Mouse (Mus musculus): ENCODE results near the gene Abca4.

Abca4 gene

DNA sequence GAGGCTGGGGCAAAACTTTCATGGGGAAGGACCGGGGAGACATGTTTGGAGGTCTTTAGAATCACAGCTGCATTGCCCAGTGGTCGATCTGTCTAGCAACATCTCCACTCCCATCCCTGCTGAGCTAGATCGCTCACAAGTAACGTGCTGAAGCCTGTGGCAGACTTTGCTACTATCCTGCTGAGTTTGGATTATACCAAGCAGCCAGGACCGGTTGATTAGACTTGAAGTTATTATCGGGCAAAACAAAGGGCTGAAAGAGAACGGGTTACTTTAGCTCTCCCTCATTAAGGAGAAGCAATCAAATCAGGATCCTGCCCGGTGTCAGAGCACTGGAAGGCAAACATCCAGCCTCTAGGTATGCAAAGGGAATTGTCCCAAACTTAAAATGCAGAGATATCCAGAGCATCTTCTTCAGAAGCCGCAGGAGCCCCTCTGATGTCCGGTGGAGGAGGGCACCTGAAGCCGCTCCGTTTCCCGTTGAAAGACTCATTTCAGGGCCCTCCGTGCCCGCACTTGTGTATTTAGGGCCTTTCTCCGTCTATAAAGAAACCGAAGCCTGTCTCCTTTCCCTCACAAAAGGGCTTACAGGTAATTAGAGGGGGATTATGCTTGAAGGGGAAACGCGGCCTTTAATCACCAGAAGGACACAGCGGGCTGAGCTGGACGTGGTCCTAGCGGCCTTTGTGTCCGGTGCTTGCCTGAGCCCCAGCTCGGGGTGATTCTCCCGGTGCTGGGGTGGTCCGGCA is at the start of gene Abca4:
Gene Abca4, plus strand, starts transcription at position 645 of the 749 bp plus-strand sequence.
- DNase-seq (ENCODE audit: low spot score in 2 of 2): no peak

- no peak for DNase-seq (ENCODE audit: low spot score in 2 of 2)
These were observed 49.1 kb upstream of the Abca4 start for GRCm38 (mm10) chr3:121995125-121995524.

DNA sequence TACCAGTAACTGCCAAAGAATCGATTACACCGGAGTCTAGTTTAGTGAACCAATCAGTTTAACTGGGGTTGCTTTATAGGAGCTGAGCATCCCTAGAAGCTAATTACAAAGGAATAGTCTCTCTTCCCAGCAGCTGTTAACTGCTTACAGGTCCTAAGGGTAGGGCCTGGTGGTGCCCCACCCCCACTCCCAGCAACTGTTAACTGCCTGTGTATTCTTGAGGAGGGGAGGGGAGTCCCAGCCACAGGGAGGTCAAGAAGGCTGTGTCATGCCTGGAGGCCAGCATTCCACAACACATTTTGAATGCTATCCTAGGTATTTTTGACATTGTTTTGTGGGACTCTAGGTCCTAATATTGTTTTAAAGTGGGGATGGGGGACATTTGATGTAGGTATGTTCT is 44.3 kb upstream of the Abca4 start:
- no peak for DNase-seq (ENCODE audit: low spot score in 2 of 2)

DNA sequence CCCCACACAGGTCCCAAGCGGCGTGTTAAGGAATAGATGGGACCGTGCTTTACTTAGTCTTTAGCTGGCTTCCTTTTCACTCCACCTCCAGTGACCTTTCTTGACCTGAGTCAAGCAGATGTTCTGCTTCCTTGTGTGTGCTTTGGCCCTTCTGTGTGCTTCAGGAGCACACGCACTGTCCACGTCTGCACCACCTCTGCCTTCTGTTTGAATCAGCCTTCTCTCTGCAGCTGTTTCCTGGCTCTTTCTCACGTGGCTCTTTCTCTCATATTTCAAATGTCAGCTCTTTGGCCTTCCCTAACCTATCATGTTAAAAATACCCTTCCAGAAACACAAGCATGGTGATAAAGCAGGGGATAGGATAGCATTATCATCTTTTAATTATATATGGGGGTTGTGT is 42.7 kb upstream of the Abca4 start:
- DNase-seq (ENCODE audit: low spot score in 2 of 2): no peak

DNA sequence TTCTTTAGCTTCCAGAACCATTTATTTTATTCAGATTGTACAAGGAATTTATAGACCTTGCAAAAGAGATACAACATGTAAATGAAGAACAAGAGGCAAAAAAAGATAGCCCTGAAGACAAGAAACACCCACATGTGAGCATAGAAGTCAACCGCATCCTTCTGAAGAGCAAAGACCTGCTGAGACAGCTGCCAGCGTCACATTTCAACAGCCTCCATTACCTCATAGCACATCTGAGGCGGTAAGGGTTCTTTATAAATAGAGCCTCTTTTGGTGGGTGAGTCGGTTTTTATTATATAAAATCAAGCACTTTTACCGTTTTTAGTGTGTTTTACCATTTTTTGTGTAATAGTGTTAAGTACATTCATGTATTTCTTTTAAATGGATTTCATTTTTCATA is 34.4 kb upstream of the Abca4 start:
- no peak for DNase-seq (ENCODE audit: low spot score in 2 of 2)

GRCm38 (mm10) chr3:122010292-122010691 is 34.0 kb upstream of the Abca4 start:
- DNase-seq (ENCODE audit: low spot score in 2 of 2): no peak

DNA sequence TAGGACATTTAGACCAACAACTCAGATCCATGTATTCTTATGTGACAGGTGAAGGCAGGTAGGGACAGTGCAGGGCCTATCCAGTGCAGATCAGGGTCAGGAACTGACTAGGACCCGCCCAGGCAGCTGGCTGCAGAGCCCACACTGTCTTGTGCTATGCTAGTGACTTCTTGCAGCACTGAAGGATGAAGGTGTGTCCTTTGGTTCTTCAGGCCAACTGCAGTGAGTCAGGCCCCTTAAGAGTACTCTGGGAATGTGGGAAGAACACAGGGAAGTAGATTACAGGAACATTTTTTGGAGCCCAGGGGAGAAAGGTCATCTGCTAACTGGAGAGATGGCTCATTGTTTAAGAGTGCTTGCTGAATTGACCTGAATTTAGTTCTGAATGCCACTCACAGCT is 31.8 kb upstream of the Abca4 start:
- no peak for DNase-seq (ENCODE audit: low spot score in 2 of 2)

DNA sequence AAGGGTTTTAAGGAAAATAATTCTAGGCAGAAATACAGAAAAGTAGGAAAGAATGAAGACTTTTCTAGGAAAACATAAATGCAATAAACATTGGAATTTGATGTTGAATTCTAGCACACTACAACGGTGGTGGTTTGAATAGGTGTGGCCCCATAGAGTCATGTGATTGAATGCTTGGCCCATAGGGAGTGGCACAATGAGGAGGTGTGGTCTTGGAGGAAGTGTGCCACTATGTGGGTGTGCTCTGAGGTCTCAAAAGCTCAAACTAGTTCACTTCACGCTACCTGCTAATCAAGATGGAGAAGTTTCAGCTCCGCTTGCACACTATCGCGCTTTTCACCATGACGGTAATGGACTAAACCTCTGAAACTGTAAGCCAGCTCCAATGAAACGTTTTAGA is 25.8 kb upstream of the Abca4 start:
- no peak for DNase-seq (ENCODE audit: low spot score in 2 of 2)

- DNase-seq (ENCODE audit: low spot score in 2 of 2): no peak
These were observed 25.1 kb upstream of the Abca4 start for GRCm38 (mm10) chr3:122019159-122019558.

GRCm38 (mm10) chr3:122021029-122021652 is 23.1 kb upstream of the Abca4 start:
- DNase-seq (ENCODE audit: low spot score in 2 of 2): no peak

DNA sequence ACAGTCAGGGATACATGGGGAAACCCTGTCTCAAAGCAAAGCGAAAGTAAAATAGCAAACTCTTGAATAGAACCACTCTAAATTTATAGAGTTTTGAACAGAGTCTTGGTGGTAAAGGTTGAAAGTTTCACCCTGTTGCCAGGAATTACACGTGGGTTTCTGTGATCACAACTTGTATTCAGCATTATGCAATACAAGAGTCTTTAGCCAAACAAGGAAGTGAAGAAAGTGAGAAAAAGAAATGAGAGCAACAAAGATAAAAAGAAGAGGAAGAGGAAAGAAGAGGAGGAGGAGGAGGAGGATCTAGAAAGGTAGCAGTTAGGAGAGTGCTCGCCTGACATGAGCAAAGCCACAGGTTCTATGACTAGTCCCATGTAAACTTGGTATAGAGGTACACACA is 21.9 kb upstream of the Abca4 start:
- DNase-seq (ENCODE audit: low spot score in 2 of 2): no peak

DNA sequence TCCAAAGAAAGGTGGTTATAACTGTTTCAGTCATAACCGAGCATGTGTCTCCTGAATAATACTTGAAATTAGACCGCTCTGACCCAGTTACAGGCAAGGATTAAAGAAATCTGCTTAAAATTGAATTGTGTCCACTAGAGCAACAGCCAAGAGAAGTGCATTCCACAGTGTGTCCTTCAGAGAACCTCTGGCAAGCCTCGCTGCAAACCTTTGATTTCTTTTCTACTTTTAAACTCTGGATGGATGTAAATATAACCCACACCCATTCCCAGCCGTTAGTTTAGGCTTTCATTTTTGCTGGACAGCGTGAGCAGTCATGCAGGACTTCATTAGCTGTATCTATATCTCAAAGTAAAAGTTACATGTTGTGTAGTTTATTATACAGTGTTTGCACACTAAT is 17.6 kb upstream of the Abca4 start:
- DNase-seq (ENCODE audit: low spot score in 2 of 2): no peak

GRCm38 (mm10) chr3:122027776-122028175 is 16.5 kb upstream of the Abca4 start:
- no peak for DNase-seq (ENCODE audit: low spot score in 2 of 2)

DNA sequence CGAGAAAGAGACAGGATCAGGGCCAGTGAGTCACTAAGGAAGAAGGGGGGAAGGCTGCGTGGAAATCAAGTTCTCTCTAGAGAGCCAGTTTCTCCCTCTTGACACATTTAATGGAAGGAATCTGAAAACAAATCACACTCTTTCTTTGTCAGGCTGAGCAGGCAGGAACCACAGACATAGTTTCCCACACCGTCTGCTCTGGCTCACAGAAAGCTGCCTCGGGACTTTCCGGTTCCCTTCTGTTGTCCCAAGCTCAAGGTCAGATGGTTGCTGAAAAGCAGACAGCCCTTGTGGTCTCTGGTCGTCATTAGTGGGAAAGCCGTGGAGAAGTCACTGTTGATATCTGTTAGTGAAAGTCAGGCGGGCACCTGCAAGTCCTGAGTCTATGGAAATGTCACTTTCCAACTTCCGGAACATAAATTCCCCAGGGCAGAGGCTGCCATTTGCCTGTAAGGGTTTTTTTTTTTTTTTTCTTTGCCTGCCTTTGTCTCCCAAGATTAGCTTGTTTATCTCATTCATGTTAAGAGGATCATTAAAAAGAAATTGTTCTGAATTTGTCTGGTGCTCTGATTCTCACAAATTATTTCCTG is 10.9 kb upstream of the Abca4 start:
- DNase-seq (ENCODE audit: low spot score in 2 of 2): no peak

DNA sequence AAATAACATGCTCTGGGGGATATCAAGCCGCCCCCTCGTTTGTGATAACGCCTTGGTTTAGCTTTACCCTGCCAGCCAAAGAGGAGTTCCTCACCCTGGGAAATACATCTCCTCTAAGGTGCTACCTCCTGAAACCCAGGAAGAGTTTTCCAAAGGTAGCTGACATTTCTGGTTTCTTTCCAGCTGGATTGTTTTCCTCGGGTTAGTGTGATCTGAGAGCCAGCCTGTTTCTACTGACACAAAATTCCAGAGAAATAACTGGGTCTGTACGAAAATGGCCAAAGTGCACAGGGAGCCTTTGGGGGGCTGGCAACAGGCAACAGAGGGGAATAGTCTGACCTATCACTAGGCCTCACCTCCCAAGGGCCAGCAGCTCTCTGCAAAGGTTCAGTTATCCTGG is 10.0 kb upstream of the Abca4 start:
- no peak for DNase-seq (ENCODE audit: low spot score in 2 of 2)

DNA sequence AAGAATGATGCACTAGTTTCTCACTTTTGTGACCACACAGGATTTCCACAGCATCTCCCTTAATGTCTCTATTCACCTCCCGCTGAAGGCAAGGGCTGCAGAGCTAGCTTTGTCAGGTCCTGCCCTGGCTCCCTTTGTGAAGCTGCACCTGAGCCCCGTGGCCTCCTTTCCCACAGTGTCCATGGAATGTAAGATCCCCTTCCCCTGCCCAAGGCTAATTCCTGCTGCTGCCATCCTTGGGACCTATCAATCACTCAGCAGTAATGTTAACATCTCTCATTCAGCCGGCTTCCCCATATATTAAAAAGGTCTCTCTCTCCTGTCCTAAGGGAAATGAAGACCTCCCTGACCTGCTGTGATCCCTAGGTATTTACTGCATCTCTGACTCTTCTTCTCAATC is 9.2 kb upstream of the Abca4 start:
- no peak for DNase-seq (ENCODE audit: low spot score in 2 of 2)

DNA sequence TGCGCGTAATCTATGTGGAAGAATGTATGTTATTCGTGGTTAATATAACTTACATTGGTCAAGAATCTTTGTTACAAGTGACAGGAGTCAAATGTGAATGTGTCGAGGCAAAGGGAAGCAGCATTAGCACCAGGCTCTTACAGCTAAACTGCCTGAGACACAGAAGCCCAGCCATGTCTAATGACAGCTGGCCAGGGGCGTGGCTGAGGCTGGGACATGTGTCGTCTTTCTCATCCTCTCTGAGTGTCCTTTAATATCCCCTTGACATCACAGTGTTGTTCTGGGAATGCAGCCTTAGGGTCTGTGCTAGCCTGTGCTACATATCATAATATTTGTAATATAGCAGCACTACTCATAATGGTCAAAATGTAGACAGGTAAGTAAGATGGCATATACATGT is 3.7 kb upstream of the Abca4 start:
- DNase-seq (ENCODE audit: low spot score in 2 of 2): no peak

GRCm38 (mm10) chr3:122043102-122043501 is 1.1 kb upstream of the Abca4 start:
- DNase-seq (ENCODE audit: low spot score in 2 of 2): no peak

- DNase-seq (ENCODE audit: low spot score in 2 of 2): peak; percentile 20 to 23
These were observed 2.0 kb downstream of the Abca4 start for GRCm38 (mm10) chr3:122046187-122046620.

DNA sequence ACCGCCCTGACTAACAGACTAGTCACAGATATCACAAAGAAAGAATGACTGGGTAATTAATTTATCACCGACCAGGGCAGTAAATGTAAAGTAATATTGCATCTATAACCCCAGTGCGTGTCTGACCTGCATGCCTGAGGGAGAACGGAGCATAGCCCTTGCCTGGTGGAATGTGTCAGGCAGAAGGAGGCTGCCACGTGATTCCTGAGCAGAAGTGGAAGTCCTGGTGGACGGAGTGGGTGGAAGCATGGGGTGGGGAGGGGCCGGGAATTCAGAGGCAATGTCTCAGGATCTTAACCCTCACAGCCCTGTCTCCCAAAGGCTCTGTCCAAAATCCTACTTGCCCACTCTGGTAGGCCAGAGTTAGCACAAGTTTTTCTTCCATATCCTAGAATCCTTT is 3.2 kb downstream of the Abca4 start:
- DNase-seq (ENCODE audit: low spot score in 2 of 2): no peak

- peak; percentile 59 to 68 for DNase-seq (ENCODE audit: low spot score in 2 of 2)
These were observed 3.9 kb downstream of the Abca4 start for GRCm38 (mm10) chr3:122047921-122048861.

DNA sequence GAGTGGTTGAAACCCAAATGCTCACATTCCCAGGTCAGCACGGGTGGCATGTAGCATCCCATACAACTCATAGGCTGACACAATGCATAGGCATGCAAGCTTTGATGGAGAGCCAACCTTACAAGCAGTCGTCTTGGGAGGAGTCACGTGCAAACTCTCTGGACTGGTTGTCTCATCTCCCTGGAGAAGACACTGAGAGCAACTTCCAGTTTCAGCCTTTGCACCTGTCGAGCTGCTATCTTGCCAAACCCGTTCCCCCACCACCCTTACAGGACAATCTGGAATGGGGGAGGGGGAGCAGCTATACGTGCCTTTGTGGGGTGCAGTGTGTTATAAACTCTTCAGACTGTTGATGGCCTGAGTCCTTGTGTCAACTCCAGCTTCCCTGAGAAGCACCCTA is 4.9 kb downstream of the Abca4 start:
- DNase-seq (ENCODE audit: low spot score in 2 of 2): no peak
